11 mouse cellular contexts compared by ENCODE assay signal in the genomic region with DNA sequence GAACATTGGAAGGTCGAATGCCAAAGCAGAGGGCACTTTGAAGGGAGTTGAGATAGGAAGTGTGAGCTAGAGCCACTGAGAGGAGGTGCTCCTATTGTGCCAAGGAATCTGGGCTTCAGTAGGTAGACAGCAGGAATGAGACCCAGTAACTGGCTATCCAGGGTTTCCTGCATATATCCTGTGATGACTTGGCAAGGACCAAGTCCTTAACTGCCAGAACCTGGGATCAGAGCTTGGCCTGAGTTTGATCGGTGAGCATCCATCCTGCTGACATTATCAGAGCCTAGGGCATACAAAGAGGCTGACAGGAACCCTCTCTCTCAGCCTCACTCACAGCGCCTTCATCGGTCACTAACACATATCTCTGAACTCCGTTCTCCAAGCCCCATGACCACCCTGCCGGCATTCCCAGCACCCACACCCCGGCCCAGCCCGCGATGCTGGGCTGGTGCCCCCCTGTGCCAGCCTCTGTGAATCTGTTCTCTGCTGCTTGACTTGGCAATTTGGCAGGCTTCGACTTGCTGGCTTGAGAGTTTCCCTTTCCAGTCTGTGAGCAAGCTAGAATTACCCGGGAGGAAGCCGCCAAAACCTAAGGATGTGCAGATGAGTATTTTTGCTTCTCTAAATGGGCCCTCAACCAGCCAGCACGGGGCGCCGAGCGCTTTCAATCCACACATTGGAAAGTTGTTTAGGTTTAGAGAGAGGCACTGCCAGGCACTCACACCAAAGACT.
DNase-seq lines count a peak whose midpoint lies in the region; ATAC-seq lines count a peak whose summit lies in the region.
"Had no signal": no experiment of that assay in that cellular context is flagged by ENCODE, and none has a peak within 500 bp of the region (broad histone marks: within the 10 kb centered on the region; RNA-seq: fewer than 3 reads in every experiment).

No protein-coding gene starts in this region.

- H3K36me3 ChIP-seq in hindbrain, embryonic 15.5 days = peaks cover 6% of the 10 kb centered on the region; the same call in 1 of the 2 replicates
- peaks cover 16% of the 10 kb centered on the region for H3K36me3 ChIP-seq in hindbrain, embryonic 12.5 days
- peaks cover 10% of the 10 kb centered on the region for H3K36me3 ChIP-seq in neural tube, embryonic 15.5 days
- H3K36me3 ChIP-seq in liver, embryonic 11.5 days (ENCODE audit: control insufficient read depth, insufficient read depth, low read length) = no peaks in the 10 kb centered on the region

- peak; percentile 77 to 81 for DNase-seq in cerebellum, adult 18-20 months
- peak; percentile 35 to 66 for DNase-seq in frontal cortex, postnatal 36 days (ENCODE audit: low spot score in 2 of 2)
- DNase-seq in adrenal gland, adult 8-10 months = no peak
- DNase-seq in kidney, postnatal 25 days = no peak
- DNase-seq in liver, embryonic 11.5 days (ENCODE audit: low spot score) = no peak
- DNase-seq: adrenal gland, postnatal 25 days; kidney, postnatal 10 days had no signal

- WGBS in hindbrain, embryonic 15.5 days = 61% methylated on average over 16 of the region's 16 CpGs
- 86% methylated on average over 16 of the region's 16 CpGs for WGBS in hindbrain, embryonic 12.5 days
- WGBS in neural tube, embryonic 15.5 days = 73% methylated on average over 16 of the region's 16 CpGs
- 83% methylated on average over 16 of the region's 16 CpGs for WGBS in liver, embryonic 11.5 days

- no peaks in the 10 kb centered on the region for H3K27me3 ChIP-seq in hindbrain, embryonic 15.5 days
- H3K27me3 ChIP-seq in hindbrain, embryonic 12.5 days = no peaks in the 10 kb centered on the region
- H3K27me3 ChIP-seq in neural tube, embryonic 15.5 days (replicated peaks) = no peaks in the 10 kb centered on the region
- H3K27me3 ChIP-seq in liver, embryonic 11.5 days (replicated peaks; ENCODE audit: control insufficient read depth, insufficient read depth, low read length) = no peaks in the 10 kb centered on the region

- no peak overlapping the region for H3K4me3 ChIP-seq in hindbrain, embryonic 15.5 days
- H3K4me3 ChIP-seq in hindbrain, embryonic 12.5 days = no peak overlapping the region
- no peak overlapping the region for H3K4me3 ChIP-seq in neural tube, embryonic 15.5 days (replicated peaks)
- H3K4me3 ChIP-seq in liver, embryonic 11.5 days (ENCODE audit: low read depth, low read length) = no peak overlapping the region
- H3K4me3 ChIP-seq: megakaryocyte, embryonic 14.5 days had no signal

- H3K9ac ChIP-seq in hindbrain, embryonic 15.5 days = no peak overlapping the region
- H3K9ac ChIP-seq in hindbrain, embryonic 12.5 days = no peak overlapping the region
- no peak overlapping the region for H3K9ac ChIP-seq in neural tube, embryonic 15.5 days (replicated peaks)
- no peak overlapping the region for H3K9ac ChIP-seq in liver, embryonic 11.5 days (ENCODE audit: low read depth, low read length)

- peaks cover 25% of the 10 kb centered on the region for H3K4me1 ChIP-seq in hindbrain, embryonic 15.5 days (replicated peaks)
- peaks cover 14% of the 10 kb centered on the region for H3K4me1 ChIP-seq in hindbrain, embryonic 12.5 days
- peaks cover 16% of the 10 kb centered on the region for H3K4me1 ChIP-seq in neural tube, embryonic 15.5 days
- no peaks in the 10 kb centered on the region for H3K4me1 ChIP-seq in liver, embryonic 11.5 days (replicated peaks; ENCODE audit: control insufficient read depth, insufficient read depth, low read length)
- H3K4me1 ChIP-seq: megakaryocyte, embryonic 14.5 days had no signal

- peak; percentile 75 for ATAC-seq in hindbrain, embryonic 15.5 days (ENCODE audit: low FRiP score, low read depth)
- no peak for ATAC-seq in hindbrain, embryonic 12.5 days (ENCODE audit: low FRiP score)
- peak; percentile 69; the same call in 1 of the 2 replicates for ATAC-seq in neural tube, embryonic 15.5 days (ENCODE audit: low FRiP score)
- no peak for ATAC-seq in liver, embryonic 11.5 days (replicated peaks; ENCODE audit: low FRiP score)

- H3K4me2 ChIP-seq in hindbrain, embryonic 15.5 days = peak overlapping the region; percentile 12; the same call in 1 of the 2 replicates
- no peak overlapping the region for H3K4me2 ChIP-seq in hindbrain, embryonic 12.5 days (replicated peaks)
- H3K4me2 ChIP-seq in neural tube, embryonic 15.5 days = no peak overlapping the region
- no peak overlapping the region for H3K4me2 ChIP-seq in liver, embryonic 11.5 days

- H3K27ac ChIP-seq in hindbrain, embryonic 15.5 days (replicated peaks) = peak overlapping the region; percentile 6; the same call in 1 of the 2 replicates
- H3K27ac ChIP-seq in hindbrain, embryonic 12.5 days = no peak overlapping the region; the same call in 1 of the 2 replicates
- H3K27ac ChIP-seq in neural tube, embryonic 15.5 days (replicated peaks) = peak overlapping the region; percentile 46
- H3K27ac ChIP-seq in liver, embryonic 11.5 days (ENCODE audit: low read depth, low read length) = no peak overlapping the region

- no peaks in the 10 kb centered on the region for H3K9me3 ChIP-seq in hindbrain, embryonic 15.5 days
- no peaks in the 10 kb centered on the region for H3K9me3 ChIP-seq in hindbrain, embryonic 12.5 days (replicated peaks)
- H3K9me3 ChIP-seq in neural tube, embryonic 15.5 days (replicated peaks) = no peaks in the 10 kb centered on the region
- no peaks in the 10 kb centered on the region for H3K9me3 ChIP-seq in liver, embryonic 11.5 days (ENCODE audit: control insufficient read depth, low read length)
- H3K9me3 ChIP-seq: megakaryocyte, embryonic 14.5 days had no signal

Comparison
In these comparisons a context has a peak if more than half of its experiments do, and no peak if none do; other contexts are left out.
1. ATAC-seq: peak in hindbrain, embryonic 15.5 days (single experiment) and neural tube, embryonic 15.5 days (single experiment); none in hindbrain, embryonic 12.5 days (single experiment) and liver, embryonic 11.5 days (single experiment).
2. H3K27ac ChIP-seq: peak in hindbrain, embryonic 15.5 days (single experiment) and neural tube, embryonic 15.5 days (single experiment); none in hindbrain, embryonic 12.5 days (single experiment) and liver, embryonic 11.5 days (single experiment).
3. DNase-seq: peak in cerebellum, adult 18-20 months (2 of 2) and frontal cortex, postnatal 36 days (2 of 2); none in adrenal gland, adult 8-10 months (single experiment), kidney, postnatal 25 days (0 of 2) and liver, embryonic 11.5 days (single experiment).